Mouse (Mus musculus): ENCODE measurements at regions not wholly inside any gene's neighbourhood (a gene's known extent, or its start where the extent isn't known, plus 50 kb on each side); places are given as distances from the start of the nearest gene placed in this dataset.

GRCm38 (mm10) chr12:77666411-77666810, 428.5 kb downstream of the Fut8 start:
- no peak for TF ChIP-seq POLR2A (IDR thresholded peaks at IDR 0.05; ENCODE audit: control insufficient read depth, extremely low read depth, insufficient read depth, low read length, poor library complexity)
- TF ChIP-seq CTCF (IDR thresholded peaks at IDR 0.05; ENCODE audit: borderline replicate concordance, control insufficient read depth, extremely low read depth, insufficient read depth, low read length, poor library complexity), result no peak
